Mouse (Mus musculus): ENCODE results near the gene Gif. TPM values are rescaled to one million over a fixed set of nuclear protein-coding genes. Genes with fewer than 3 reads are reported as not detected.

Gif gene
- not detected for total RNA-seq (2022)

- no peak for DNase-seq (ENCODE audit: low spot score in 2 of 2)
Observed at GRCm38 (mm10) chr19:11747298-11747697, at the start of gene Gif. Gene Gif (plus strand): TSS chr19:11747554.

GRCm38 (mm10) chr19:11698342-11698741, 49.0 kb upstream of the Gif start:
- no peak for DNase-seq (ENCODE audit: low spot score in 2 of 2)

GRCm38 (mm10) chr19:11712451-11712850, 34.9 kb upstream of the Gif start:
- DNase-seq (ENCODE audit: low spot score in 2 of 2) = no peak

- DNase-seq (ENCODE audit: low spot score in 2 of 2) = no peak
Observed at GRCm38 (mm10) chr19:11720071-11720470, 27.3 kb upstream of the Gif start.

- DNase-seq (ENCODE audit: low spot score in 2 of 2) = no peak
Observed at GRCm38 (mm10) chr19:11723870-11724269, 23.5 kb upstream of the Gif start.

- no peak for DNase-seq (ENCODE audit: low spot score in 2 of 2)
Observed at GRCm38 (mm10) chr19:11724275-11724674, 23.1 kb upstream of the Gif start.

- DNase-seq (ENCODE audit: low spot score in 2 of 2) = no peak
Observed at GRCm38 (mm10) chr19:11725915-11726314, 21.4 kb upstream of the Gif start.

GRCm38 (mm10) chr19:11727304-11727703, 20.1 kb upstream of the Gif start:
- no peak for DNase-seq (ENCODE audit: low spot score in 2 of 2)

- no peak for DNase-seq (ENCODE audit: low spot score in 2 of 2)
Observed at GRCm38 (mm10) chr19:11730278-11730677, 17.1 kb upstream of the Gif start.

- DNase-seq (ENCODE audit: low spot score in 2 of 2) = no peak
Observed at GRCm38 (mm10) chr19:11736455-11736854, 10.9 kb upstream of the Gif start.

- no peak for DNase-seq (ENCODE audit: low spot score in 2 of 2)
Observed at GRCm38 (mm10) chr19:11745680-11746079, 1.7 kb upstream of the Gif start.

GRCm38 (mm10) chr19:11765059-11765458, 17.7 kb downstream of the Gif start:
- DNase-seq (ENCODE audit: low spot score in 2 of 2) = no peak

- DNase-seq (ENCODE audit: low spot score in 2 of 2) = no peak
Observed at GRCm38 (mm10) chr19:11766413-11766812, 19.1 kb downstream of the Gif start.

GRCm38 (mm10) chr19:11768163-11768562, 20.8 kb downstream of the Gif start:
- DNase-seq (ENCODE audit: low spot score in 2 of 2) = no peak

GRCm38 (mm10) chr19:11769257-11769920, 22.0 kb downstream of the Gif start:
- no peak for DNase-seq (ENCODE audit: low spot score in 2 of 2)

- peak; percentile 82 to 90 for DNase-seq (ENCODE audit: low spot score in 2 of 2)
Observed at GRCm38 (mm10) chr19:11770205-11770892, 23.0 kb downstream of the Gif start, which contains the start of gene Mrpl16. Gene Mrpl16 (plus strand): TSS chr19:11770391.

GRCm38 (mm10) chr19:11777191-11777865, 30.0 kb downstream of the Gif start:
- DNase-seq (ENCODE audit: low spot score in 2 of 2) = peak in 1 of 2 experiments; percentile 74

GRCm38 (mm10) chr19:11785409-11786154, 38.2 kb downstream of the Gif start:
- no peak for DNase-seq (ENCODE audit: low spot score in 2 of 2)

- no peak for DNase-seq (ENCODE audit: low spot score in 2 of 2)
Observed at GRCm38 (mm10) chr19:11787826-11788225, 40.5 kb downstream of the Gif start.

- no peak for DNase-seq (ENCODE audit: low spot score in 2 of 2)
Observed at GRCm38 (mm10) chr19:11788876-11789275, 41.5 kb downstream of the Gif start.

- DNase-seq (ENCODE audit: low spot score in 2 of 2) = no peak
Observed at GRCm38 (mm10) chr19:11791825-11792224, 44.5 kb downstream of the Gif start.
